Mouse (Mus musculus): ENCODE measurements at regions not wholly inside any gene's neighbourhood (a gene's known extent, or its start where the extent isn't known, plus 50 kb on each side); places are given as distances from the start of the nearest gene placed in this dataset.

GRCm38 (mm10) chr14:71518541-71518940 is 918.9 kb upstream of the Fam160b2 start:
- TF ChIP-seq CTCF (IDR thresholded peaks at IDR 0.05; ENCODE audit: insufficient read depth, low read length): no peak
- TF ChIP-seq POLR2A (IDR thresholded peaks at IDR 0.05; ENCODE audit: borderline replicate concordance, extremely low read depth, low read depth, low read length): no peak
